Mouse (Mus musculus) heart, adult 2 months (tissue): ENCODE measurements around the gene Csmd2. TPM values are rescaled to one million over a fixed set of nuclear protein-coding genes. Genes with fewer than 3 reads are reported as not detected.
"Not testable (repeated sequence)": the region's sequence is repeated elsewhere in the genome, so short reads cannot be mapped to it uniquely, and the experiment has no call there.

Experiments
- DNase-seq, 2 experiments: peaks; one replicate each; pipeline ENCODE4 v3.0.0; 2021
- H3K27ac ChIP-seq: fragments of 200-600 bp; 2 replicates; pipeline ENCODE4 v1.8.1; 2022
- H3K27me3 ChIP-seq: fragments of 200-500 bp; 2 replicates; pipeline ENCODE4 v1.6.1; 2012; ENCODE audit warnings: mild to moderate bottlenecking, low read length, inconsistent platforms, mixed read lengths; ENCODE audit not compliant: control insufficient read depth, insufficient read depth
- H3K36me3 ChIP-seq: fragments of 200-500 bp; 2 replicates; pipeline ENCODE4 v1.6.1; 2012; ENCODE audit warnings: low read length, inconsistent platforms; ENCODE audit not compliant: control insufficient read depth, insufficient read depth
- H3K4me1 ChIP-seq: fragments of 200-500 bp; 2 replicates; pipeline ENCODE4 v1.6.1; 2011; ENCODE audit warnings: low read length; ENCODE audit not compliant: control insufficient read depth, insufficient read depth
- H3K4me3 ChIP-seq: fragments of 200-600 bp; 2 replicates; pipeline ENCODE4 v1.8.1; 2022
- H3K79me2 ChIP-seq: fragments of 200-500 bp; replicated peaks from 2 replicates; pipeline ENCODE4 v1.6.1; 2012; ENCODE audit warnings: mild to moderate bottlenecking, inconsistent platforms, low read length, moderate library complexity, mixed read lengths; ENCODE audit not compliant: control insufficient read depth, insufficient read depth
- H3K9ac ChIP-seq: fragments of 200-500 bp; 2 replicates; pipeline ENCODE4 v1.6.1; 2012; ENCODE audit warnings: low read depth, mild to moderate bottlenecking, control low read depth, inconsistent platforms, low read length, mixed read lengths
- CTCF ChIP-seq: fragments of 200-600 bp; IDR thresholded peaks from 2 replicates; pipeline ENCODE4 v1.8.1; 2022; ENCODE audit warnings: antibody characterized with exemption, mild to moderate bottlenecking, moderate library complexity
- EP300 ChIP-seq: fragments of 200-500 bp; IDR thresholded peaks from 2 replicates; pipeline ENCODE4 v1.6.1; 2011; ENCODE audit warnings: low read depth, low read length, control low read depth; ENCODE audit not compliant: insufficient read depth
- POLR2A ChIP-seq: fragments of 200-500 bp; IDR thresholded peaks from 2 replicates; pipeline ENCODE4 v1.6.1; 2011; ENCODE audit warnings: mild to moderate bottlenecking, low read depth, low read length, control low read depth; ENCODE audit not compliant: insufficient read depth
- WGBS: fragments of 180-500 bp; shearing (Covaris S2); methylation state at CpG from one replicate; pipeline ENCODE4 v1.1.7; 2018; 5-methylcytosine and 5-hydroxymethylcytosine counted together
- intact Hi-C: fragments of 180-260 bp; cut with DNase I; formaldehyde crosslinking; loops from one replicate; pipeline ENCODE4 v1.15.1; 2025
- polyA plus RNA-seq: library from polyadenylated mRNA; depleted of rRNA; stranded (reverse); fragments of >200 nt; gene quantifications from 2 replicates; pipeline ENCODE4 v1.2.3, GENCODE M21; 2012; rRNA removed
- total RNA-seq, 2 experiments: library from RNA; stranded (reverse); gene quantifications; 2 replicates each; pipeline ENCODE4 v1.2.3; 2021

The Csmd2 gene
- total and polyA plus RNA-seq, 3 experiments, result not detected

DNA sequence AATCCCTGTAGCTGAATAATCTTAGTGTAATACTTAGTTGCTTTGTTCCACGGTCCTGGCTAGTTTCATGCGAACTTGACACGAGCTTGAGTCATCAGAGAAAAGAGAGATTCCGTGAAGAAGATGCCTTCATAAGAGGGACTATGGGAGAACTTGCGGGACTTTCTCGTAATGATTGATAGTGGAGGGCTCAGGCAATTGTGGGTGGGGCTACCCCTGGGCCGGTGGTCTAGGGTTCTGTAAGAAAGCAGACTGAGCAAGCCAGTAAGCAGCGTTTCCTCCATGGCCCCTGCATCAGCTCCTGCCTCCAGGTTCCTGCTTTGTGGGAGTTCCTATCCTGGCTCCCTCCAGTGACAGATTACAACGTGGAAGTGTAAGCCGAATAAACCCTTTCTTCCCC, 623.0 kb downstream of the Csmd2 start:
- Histone ChIP-seq H3K27me3 (no peaks in the 10 kb centered on the region), H3K4me1 (no peaks in the 10 kb centered on the region), H3K27ac (peak overlapping the region; percentile 54), H3K9ac (no peak overlapping the region), H3K36me3 (no peaks in the 10 kb centered on the region), H3K79me2 (no peaks in the 10 kb centered on the region), H3K4me3 (peak overlapping the region; percentile 59)
- WGBS, result 27% methylated on average over 10 of the region's 10 CpGs
- no peak for TF ChIP-seq EP300
- TF ChIP-seq POLR2A, result no peak
- TF ChIP-seq CTCF, result no peak
- intact Hi-C loops, result loop anchor here (10.0 kb wide), 1 partner anchor 164 kb away; no protein-coding TSS in a partner anchor
- no peak for DNase-seq

DNA sequence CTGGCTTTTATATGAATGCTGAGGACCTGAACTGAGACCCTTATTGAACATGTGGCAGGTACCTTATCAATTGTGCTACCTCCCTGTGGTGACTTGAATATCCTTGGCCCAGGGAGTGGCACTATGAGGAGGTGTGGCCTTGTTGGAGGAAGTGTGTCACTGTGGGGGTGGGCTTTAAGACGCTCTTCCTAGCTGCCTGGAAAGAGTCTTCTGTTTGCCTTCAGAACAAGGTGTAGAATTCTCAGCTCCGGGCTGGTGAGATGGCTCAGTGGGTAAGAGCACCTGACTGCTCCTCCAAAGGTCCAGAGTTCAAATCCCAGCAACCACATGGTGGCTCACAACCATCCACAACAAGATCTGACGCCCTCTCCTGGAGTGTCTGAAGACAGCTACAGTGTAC, 624.1 kb downstream of the Csmd2 start:
- not testable (repeated sequence) for H3K9ac ChIP-seq, H3K4me3 ChIP-seq, H3K4me1 ChIP-seq, H3K27ac ChIP-seq, DNase-seq, H3K36me3 ChIP-seq, H3K79me2 ChIP-seq, H3K27me3 ChIP-seq
- 74% methylated on average over 3 of the region's 3 CpGs for WGBS
- intact Hi-C loops, result loop anchor here (10.0 kb wide), 1 partner anchor 163 kb away; no protein-coding TSS in a partner anchor

DNA sequence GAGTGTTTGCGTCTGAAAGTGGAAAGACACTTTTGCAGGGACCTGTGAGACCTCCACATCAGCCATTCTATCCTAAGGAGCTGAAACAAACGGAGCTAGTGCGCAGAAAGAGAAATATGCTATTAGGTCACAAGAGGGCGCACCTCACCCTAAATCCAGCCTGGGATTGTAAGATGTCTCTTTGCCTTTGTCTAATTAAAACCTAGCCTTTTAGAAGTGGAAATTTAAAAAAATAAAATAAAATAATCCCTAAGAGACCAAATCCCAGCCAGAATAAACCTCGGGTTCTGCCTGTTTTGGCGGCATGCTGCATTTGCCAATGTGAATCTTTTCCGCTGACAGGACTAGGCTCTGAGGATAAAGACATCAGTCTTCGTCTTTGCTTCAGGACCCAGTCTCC, 625.7 kb downstream of the Csmd2 start:
- H3K4me1 ChIP-seq, result no peaks in the 10 kb centered on the region
- no peaks in the 10 kb centered on the region for H3K79me2 ChIP-seq
- no peak overlapping the region for H3K9ac ChIP-seq
- no peak overlapping the region for H3K27ac ChIP-seq
- TF ChIP-seq POLR2A (no peak), EP300 (no peak), CTCF (peak; percentile 83)
- H3K36me3 ChIP-seq, result no peaks in the 10 kb centered on the region
- DNase-seq, result peak in 1 of 2 experiments; percentile 21
- no peak overlapping the region for H3K4me3 ChIP-seq
- H3K27me3 ChIP-seq, result peaks cover under 1% of the 10 kb centered on the region; the same call in 1 of the 2 replicates
- 17% methylated on average over 8 of the region's 8 CpGs for WGBS
- intact Hi-C loops, result loop anchor here (10.0 kb wide), 1 partner anchor 161 kb away; no protein-coding TSS in a partner anchor

DNA sequence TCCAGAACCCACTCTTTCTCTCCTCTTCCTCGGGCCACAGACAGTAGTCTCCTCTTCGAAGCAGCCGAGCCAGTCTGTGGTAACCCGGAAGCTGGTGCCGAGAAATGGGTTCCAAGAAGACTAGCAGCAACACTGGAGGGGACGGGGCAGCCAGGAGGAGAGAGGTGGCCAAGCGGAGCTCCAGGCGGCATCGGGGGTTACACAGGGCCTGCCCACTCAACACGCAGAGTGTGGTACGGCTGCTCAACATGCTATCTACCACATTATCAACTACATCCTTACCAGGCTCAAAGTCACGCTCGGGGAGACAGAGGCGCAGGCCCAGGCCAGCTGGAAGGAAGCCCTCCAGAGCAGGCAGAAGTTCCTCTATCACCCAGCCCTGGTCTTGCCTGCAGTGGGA, 628.1 kb downstream of the Csmd2 start:
- no peak for DNase-seq
- intact Hi-C loops, result loop anchor here (5.0 to 10.0 kb wide), 3 partner anchors 87 to 242 kb away; no protein-coding TSS in a partner anchor
- TF ChIP-seq CTCF, result no peak
- TF ChIP-seq EP300, result no peak
- TF ChIP-seq POLR2A, result no peak
- Histone ChIP-seq H3K27me3 (peaks cover 2% of the 10 kb centered on the region; the same call in 1 of the 2 replicates), H3K4me1 (no peaks in the 10 kb centered on the region), H3K79me2 (no peaks in the 10 kb centered on the region), H3K4me3 (no peak overlapping the region), H3K36me3 (no peaks in the 10 kb centered on the region), H3K9ac (no peak overlapping the region), H3K27ac (no peak overlapping the region)
- WGBS, result 91% methylated on average over 14 of the region's 14 CpGs

Other genes starting within 250 kb of the Csmd2 start
- not detected for gene CK137956, start 16.9 kb upstream of the Csmd2 start, total RNA-seq
- gene CK137956, start 16.9 kb upstream of the Csmd2 start, polyA plus RNA-seq, result not detected in 2 replicates